Mouse (Mus musculus) left cerebral cortex, postnatal 36 days (tissue): ENCODE results near the gene Zcchc12. TPM values are rescaled to one million over a fixed set of nuclear protein-coding genes. Genes with fewer than 3 reads are reported as not detected.

ENCODE experiments used
- total RNA-seq, 2 experiments: library from RNA; stranded (reverse); gene quantifications; 2 replicates each; pipeline ENCODE4 v1.2.3; 2021

Gene Zcchc12
- total RNA-seq, 2 experiments from 2014 or later = 39.9 to 69.1 TPM

Other genes starting within 250 kb of the Zcchc12 start
- 1 to 10 TPM; 2.9 to 4.1 TPM for gene Il13ra1, start 83.8 kb upstream of the Zcchc12 start, total RNA-seq
- gene Lonrf3, start 132.4 kb downstream of the Zcchc12 start, total RNA-seq = 10 to 100 TPM; 10.7 to 20.1 TPM
- not detected for gene Gm6268, start 205.4 kb downstream of the Zcchc12 start, total RNA-seq